Mouse (Mus musculus): Measurements from ENCODE around the gene Zfp64. TPM values are rescaled to one million over a fixed set of nuclear protein-coding genes. Genes with fewer than 3 reads are reported as not detected.

Gene Zfp64
- polyA plus RNA-seq (2014; fragmentation: Illumina TruSeq; extraction: RNeasy Lipid Tissue Mini Kit (QIAGEN cat#74804); ENCODE audit: low read depth, low replicate concordance): 0.15 TPM

GRCm38 (mm10) chr2:168954835-168955716 lies at the start of gene Zfp64:
TSS of gene Zfp64 (minus strand) at chr2:168955587.

Other genes starting within 250 kb of the Zfp64 start
- 6.2 TPM for gene Atp9a, start 213.2 kb downstream of the Zfp64 start, polyA plus RNA-seq (2014; fragmentation: Illumina TruSeq; extraction: RNeasy Lipid Tissue Mini Kit (QIAGEN cat#74804); ENCODE audit: low read depth, low replicate concordance)
- gene Sall4, start 187.6 kb downstream of the Zfp64 start, polyA plus RNA-seq (2014; fragmentation: Illumina TruSeq; extraction: RNeasy Lipid Tissue Mini Kit (QIAGEN cat#74804); ENCODE audit: low read depth, low replicate concordance): 2.2 TPM